Mouse (Mus musculus) olfactory bulb, adult 2 months (tissue): ENCODE measurements at regions not wholly inside any gene's neighbourhood (a gene's known extent, or its start where the extent isn't known, plus 50 kb on each side); places are given as distances from the start of the nearest gene placed in this dataset.

ENCODE experiments used
- CTCF ChIP-seq: fragments of 200-500 bp; IDR thresholded peaks from 2 replicates; pipeline ENCODE4 v1.5.1; 2012; ENCODE audit warnings: low read depth, mild to moderate bottlenecking, low read length, moderate library complexity; ENCODE audit not compliant: insufficient read depth
- POLR2A ChIP-seq: fragments of 200-500 bp; IDR thresholded peaks from 2 replicates; pipeline ENCODE4 v1.6.1; 2012; ENCODE audit warnings: mild to moderate bottlenecking, low read depth, low read length, moderate library complexity; ENCODE audit not compliant: insufficient read depth

DNA sequence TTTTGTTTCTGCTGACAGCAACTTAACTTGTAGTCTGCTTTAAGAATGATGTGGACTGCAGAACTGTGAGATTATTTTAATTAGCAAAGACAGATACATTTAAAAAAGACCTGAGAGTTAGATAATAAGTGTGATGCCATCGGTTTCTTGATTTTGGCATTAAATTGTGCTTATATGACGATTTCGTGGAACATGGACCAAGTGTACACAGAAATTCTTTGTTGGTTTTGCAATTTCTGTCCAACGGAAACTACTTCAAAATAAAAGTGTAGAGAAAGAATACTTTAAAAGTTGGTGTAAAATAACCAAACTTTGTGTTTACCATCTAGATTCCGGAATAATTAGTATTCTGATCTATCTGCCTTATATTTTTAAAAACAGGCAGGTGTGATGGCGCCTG lies 81.4 kb upstream of the Pik3r1 start:
- no peak for TF ChIP-seq CTCF
- TF ChIP-seq POLR2A = no peak
